Mouse (Mus musculus): ENCODE measurements around the gene Bak1. TPM values are rescaled to one million over a fixed set of nuclear protein-coding genes. Genes with fewer than 3 reads are reported as not detected.
A peak's percentile ranks its signal among the peaks of the same experiment; 100 is the strongest.

The Bak1 gene
- 8.0 and 8.9 TPM in 2 replicates for polyA plus RNA-seq (2014; fragmentation: Nextera tagmentation; extraction: Ambion mirVana)

- H3K4me1 ChIP-seq (ENCODE audit: control insufficient read depth, insufficient read depth, low read length), result peaks cover 6% of the 10 kb centered on the region
- ATAC-seq (ENCODE audit: low FRiP score) (no peak; the same call in 1 of the 2 replicates), DNase-seq (ENCODE audit: low spot score, missing footprints) (no peak)
- H3K9me3 ChIP-seq (ENCODE audit: control insufficient read depth, low read length), result no peaks in the 10 kb centered on the region
- no peaks in the 10 kb centered on the region; the same call in 1 of the 2 replicates for H3K36me3 ChIP-seq (ENCODE audit: control insufficient read depth, insufficient read depth, low read length)
- peak within 1 kb of the TSS; percentile 97 for H3K9ac ChIP-seq (ENCODE audit: low read length)
- peak within 1 kb of the TSS; percentile 6; the same call in 1 of the 2 replicates for H3K27ac ChIP-seq (ENCODE audit: low read depth, low read length)
- peak within 1 kb of the TSS; percentile 78 for H3K4me2 ChIP-seq
- H3K4me3 ChIP-seq (ENCODE audit: low read depth, low read length), result peak within 1 kb of the TSS; percentile 74
- no peaks in the 10 kb centered on the region for H3K27me3 ChIP-seq (ENCODE audit: control insufficient read depth, insufficient read depth, low read length)
- 67% methylated on average over 4 of the region's 4 CpGs for WGBS
Observed at GRCm38 (mm10) chr17:27028909-27029308, at the start of gene Bak1. Gene Bak1, minus strand, starts transcription at chr17:27029009.

- Histone ChIP-seq H3K36me3 (ENCODE audit: control insufficient read depth, insufficient read depth, low read length) (no peaks in the 10 kb centered on the region), H3K9ac (ENCODE audit: low read length) (no peak overlapping the region), H3K4me3 (ENCODE audit: low read depth, low read length) (no peak overlapping the region), H3K27ac (ENCODE audit: low read depth, low read length) (no peak overlapping the region), H3K27me3 (ENCODE audit: control insufficient read depth, insufficient read depth, low read length) (no peaks in the 10 kb centered on the region), H3K9me3 (ENCODE audit: control insufficient read depth, low read length) (peaks cover 3% of the 10 kb centered on the region; the same call in 1 of the 2 replicates), H3K4me1 (ENCODE audit: control insufficient read depth, insufficient read depth, low read length) (no peaks in the 10 kb centered on the region), H3K4me2 (no peak overlapping the region)
- DNase-seq (ENCODE audit: low spot score, missing footprints) (no peak), ATAC-seq (ENCODE audit: low FRiP score) (no peak)
- WGBS, result 88% methylated on average over 6 of the region's 6 CpGs
Observed at GRCm38 (mm10) chr17:27078499-27078898, 49.7 kb upstream of the Bak1 start.

GRCm38 (mm10) chr17:27077920-27078319 lies 49.1 kb upstream of the Bak1 start:
- 80% methylated on average over 6 of the region's 6 CpGs for WGBS
- no peak for DNase-seq (ENCODE audit: low spot score, missing footprints)
- Histone ChIP-seq H3K4me1 (ENCODE audit: control insufficient read depth, insufficient read depth, low read length) (no peaks in the 10 kb centered on the region), H3K9me3 (ENCODE audit: control insufficient read depth, low read length) (peaks cover 3% of the 10 kb centered on the region; the same call in 1 of the 2 replicates), H3K9ac (ENCODE audit: low read length) (no peak overlapping the region), H3K36me3 (ENCODE audit: control insufficient read depth, insufficient read depth, low read length) (no peaks in the 10 kb centered on the region), H3K27ac (ENCODE audit: low read depth, low read length) (no peak overlapping the region), H3K4me2 (no peak overlapping the region), H3K4me3 (ENCODE audit: low read depth, low read length) (no peak overlapping the region), H3K27me3 (ENCODE audit: control insufficient read depth, insufficient read depth, low read length) (no peaks in the 10 kb centered on the region)
- no peak for ATAC-seq (ENCODE audit: low FRiP score)

GRCm38 (mm10) chr17:27077133-27077532 lies 48.3 kb upstream of the Bak1 start:
- H3K27ac ChIP-seq (ENCODE audit: low read depth, low read length), result no peak overlapping the region
- no peaks in the 10 kb centered on the region for H3K27me3 ChIP-seq (ENCODE audit: control insufficient read depth, insufficient read depth, low read length)
- no peak overlapping the region for H3K9ac ChIP-seq (ENCODE audit: low read length)
- no peak overlapping the region for H3K4me3 ChIP-seq (ENCODE audit: low read depth, low read length)
- no peak for DNase-seq (ENCODE audit: low spot score, missing footprints)
- peaks cover 3% of the 10 kb centered on the region; the same call in 1 of the 2 replicates for H3K9me3 ChIP-seq (ENCODE audit: control insufficient read depth, low read length)
- H3K36me3 ChIP-seq (ENCODE audit: control insufficient read depth, insufficient read depth, low read length), result no peaks in the 10 kb centered on the region
- no peak overlapping the region for H3K4me2 ChIP-seq
- H3K4me1 ChIP-seq (ENCODE audit: control insufficient read depth, insufficient read depth, low read length), result no peaks in the 10 kb centered on the region
- 95% methylated on average over 7 of the region's 7 CpGs for WGBS
- no peak for ATAC-seq (ENCODE audit: low FRiP score)

GRCm38 (mm10) chr17:27074849-27075745 lies 46.3 kb upstream of the Bak1 start:
- Histone ChIP-seq H3K9ac (ENCODE audit: low read length) (no peak overlapping the region), H3K36me3 (ENCODE audit: control insufficient read depth, insufficient read depth, low read length) (no peaks in the 10 kb centered on the region), H3K4me3 (ENCODE audit: low read depth, low read length) (no peak overlapping the region), H3K9me3 (ENCODE audit: control insufficient read depth, low read length) (peaks cover 3% of the 10 kb centered on the region; the same call in 1 of the 2 replicates), H3K4me1 (ENCODE audit: control insufficient read depth, insufficient read depth, low read length) (no peaks in the 10 kb centered on the region), H3K4me2 (no peak overlapping the region), H3K27me3 (ENCODE audit: control insufficient read depth, insufficient read depth, low read length) (no peaks in the 10 kb centered on the region), H3K27ac (ENCODE audit: low read depth, low read length) (no peak overlapping the region)
- ATAC-seq (ENCODE audit: low FRiP score) (no peak), DNase-seq (ENCODE audit: low spot score, missing footprints) (no peak)
- WGBS, result 86% methylated on average over 17 of the region's 17 CpGs

GRCm38 (mm10) chr17:27074236-27074635 lies 45.4 kb upstream of the Bak1 start:
- no peak for ATAC-seq (ENCODE audit: low FRiP score)
- Histone ChIP-seq H3K4me1 (ENCODE audit: control insufficient read depth, insufficient read depth, low read length) (peaks cover 2% of the 10 kb centered on the region; the same call in 1 of the 2 replicates), H3K36me3 (ENCODE audit: control insufficient read depth, insufficient read depth, low read length) (no peaks in the 10 kb centered on the region), H3K27me3 (ENCODE audit: control insufficient read depth, insufficient read depth, low read length) (no peaks in the 10 kb centered on the region), H3K9me3 (ENCODE audit: control insufficient read depth, low read length) (peaks cover 3% of the 10 kb centered on the region; the same call in 1 of the 2 replicates), H3K4me2 (no peak overlapping the region), H3K27ac (ENCODE audit: low read depth, low read length) (no peak overlapping the region), H3K4me3 (ENCODE audit: low read depth, low read length) (no peak overlapping the region), H3K9ac (ENCODE audit: low read length) (no peak overlapping the region)
- WGBS, result 76% methylated on average over 6 of the region's 6 CpGs
- no peak for DNase-seq (ENCODE audit: low spot score, missing footprints)

- Histone ChIP-seq H3K4me2 (no peak overlapping the region), H3K27ac (ENCODE audit: low read depth, low read length) (no peak overlapping the region), H3K9me3 (ENCODE audit: control insufficient read depth, low read length) (peaks cover 3% of the 10 kb centered on the region; the same call in 1 of the 2 replicates), H3K27me3 (ENCODE audit: control insufficient read depth, insufficient read depth, low read length) (no peaks in the 10 kb centered on the region), H3K9ac (ENCODE audit: low read length) (no peak overlapping the region), H3K4me3 (ENCODE audit: low read depth, low read length) (no peak overlapping the region), H3K4me1 (ENCODE audit: control insufficient read depth, insufficient read depth, low read length) (peaks cover 2% of the 10 kb centered on the region; the same call in 1 of the 2 replicates), H3K36me3 (ENCODE audit: control insufficient read depth, insufficient read depth, low read length) (no peaks in the 10 kb centered on the region)
- no peak for DNase-seq (ENCODE audit: low spot score, missing footprints)
- ATAC-seq (ENCODE audit: low FRiP score), result no peak
- WGBS, result 78% methylated on average over 9 of the region's 9 CpGs
Observed at GRCm38 (mm10) chr17:27073778-27074177, 45.0 kb upstream of the Bak1 start.

- WGBS, result 79% methylated on average over 5 of the region's 5 CpGs
- peaks cover 2% of the 10 kb centered on the region; the same call in 1 of the 2 replicates for H3K4me1 ChIP-seq (ENCODE audit: control insufficient read depth, insufficient read depth, low read length)
- H3K27ac ChIP-seq (ENCODE audit: low read depth, low read length), result no peak overlapping the region
- H3K27me3 ChIP-seq (ENCODE audit: control insufficient read depth, insufficient read depth, low read length), result no peaks in the 10 kb centered on the region
- H3K4me3 ChIP-seq (ENCODE audit: low read depth, low read length), result no peak overlapping the region
- H3K9me3 ChIP-seq (ENCODE audit: control insufficient read depth, low read length), result peaks cover 3% of the 10 kb centered on the region; the same call in 1 of the 2 replicates
- DNase-seq (ENCODE audit: low spot score, missing footprints) (no peak), ATAC-seq (ENCODE audit: low FRiP score) (no peak)
- H3K36me3 ChIP-seq (ENCODE audit: control insufficient read depth, insufficient read depth, low read length), result no peaks in the 10 kb centered on the region
- no peak overlapping the region for H3K9ac ChIP-seq (ENCODE audit: low read length)
- no peak overlapping the region for H3K4me2 ChIP-seq
Observed at GRCm38 (mm10) chr17:27073126-27073525, 44.3 kb upstream of the Bak1 start.

- Histone ChIP-seq H3K9ac (ENCODE audit: low read length) (no peak overlapping the region), H3K27ac (ENCODE audit: low read depth, low read length) (no peak overlapping the region), H3K27me3 (ENCODE audit: control insufficient read depth, insufficient read depth, low read length) (no peaks in the 10 kb centered on the region), H3K36me3 (ENCODE audit: control insufficient read depth, insufficient read depth, low read length) (no peaks in the 10 kb centered on the region), H3K9me3 (ENCODE audit: control insufficient read depth, low read length) (no peaks in the 10 kb centered on the region), H3K4me1 (ENCODE audit: control insufficient read depth, insufficient read depth, low read length) (peaks cover 2% of the 10 kb centered on the region; the same call in 1 of the 2 replicates), H3K4me2 (no peak overlapping the region), H3K4me3 (ENCODE audit: low read depth, low read length) (no peak overlapping the region)
- 94% methylated on average over 8 of the region's 8 CpGs for WGBS
- ATAC-seq (ENCODE audit: low FRiP score) (no peak), DNase-seq (ENCODE audit: low spot score, missing footprints) (no peak)
Observed at GRCm38 (mm10) chr17:27072363-27072762, 43.6 kb upstream of the Bak1 start.
